Mouse (Mus musculus): Measurements from ENCODE around the gene Plekhb2. TPM values are rescaled to one million over a fixed set of nuclear protein-coding genes. Genes with fewer than 3 reads are reported as not detected.

Gene Plekhb2
- polyA plus RNA-seq, 1 experiment: 33.3 TPM

GRCm38 (mm10) chr1:34850343-34851136 is 764 bp downstream of the Plekhb2 start:
- H3K9me3 ChIP-seq (replicated peaks; ENCODE audit: control insufficient read depth, insufficient read depth, low read length, poor library complexity, severe bottlenecking): no peaks in the 10 kb centered on the region
- H3K4me1 ChIP-seq (ENCODE audit: control insufficient read depth, insufficient read depth, low read length): no peaks in the 10 kb centered on the region
- H3K27ac ChIP-seq (ENCODE audit: insufficient read depth, low read length): no peak overlapping the region
- no peaks in the 10 kb centered on the region for H3K27me3 ChIP-seq (ENCODE audit: control insufficient read depth, insufficient read depth, low read length, poor library complexity, severe bottlenecking)
- no peaks in the 10 kb centered on the region for H3K36me3 ChIP-seq (ENCODE audit: control insufficient read depth, insufficient read depth, low read length, poor library complexity, severe bottlenecking)
- TF ChIP-seq CTCF (IDR thresholded peaks at IDR 0.05; ENCODE audit: low read depth, low read length) (no peak), POLR2A (IDR thresholded peaks at IDR 0.05; ENCODE audit: insufficient read depth, low read length) (no peak), EP300 (IDR thresholded peaks at IDR 0.05; ENCODE audit: insufficient read depth, low read depth, low read length) (no peak)
- peak overlapping the region; percentile 45 for H3K9ac ChIP-seq (ENCODE audit: low read depth, poor library complexity, severe bottlenecking)
- peak overlapping the region; percentile 45 for H3K4me3 ChIP-seq (ENCODE audit: low read depth, low read length)

DNA sequence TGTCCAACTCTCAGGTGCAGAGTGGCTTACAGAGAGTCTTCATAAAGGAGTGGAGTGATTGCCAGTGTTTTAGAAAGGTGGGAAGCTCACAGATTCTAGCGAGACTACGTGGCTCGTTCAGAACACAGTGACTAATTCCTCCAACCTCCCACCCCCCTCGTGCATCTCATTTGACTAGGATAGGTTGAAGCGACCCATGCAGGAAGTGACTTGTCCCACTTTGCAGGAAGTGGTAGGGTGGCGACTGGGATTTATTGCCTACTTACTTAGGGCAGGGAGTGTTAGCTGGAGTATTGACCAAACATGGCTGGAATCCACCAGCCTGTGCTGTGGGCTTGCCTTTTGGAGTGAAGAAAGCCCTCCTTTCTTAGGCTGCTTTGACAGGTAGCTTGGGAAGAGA is 1.8 kb downstream of the Plekhb2 start:
- Histone ChIP-seq H3K9me3 (replicated peaks; ENCODE audit: control insufficient read depth, insufficient read depth, low read length, poor library complexity, severe bottlenecking) (no peaks in the 10 kb centered on the region), H3K27ac (ENCODE audit: insufficient read depth, low read length) (no peak overlapping the region), H3K9ac (ENCODE audit: low read depth, poor library complexity, severe bottlenecking) (no peak overlapping the region), H3K4me3 (ENCODE audit: low read depth, low read length) (no peak overlapping the region), H3K36me3 (ENCODE audit: control insufficient read depth, insufficient read depth, low read length, poor library complexity, severe bottlenecking) (no peaks in the 10 kb centered on the region), H3K4me1 (ENCODE audit: control insufficient read depth, insufficient read depth, low read length) (no peaks in the 10 kb centered on the region), H3K27me3 (ENCODE audit: control insufficient read depth, insufficient read depth, low read length, poor library complexity, severe bottlenecking) (no peaks in the 10 kb centered on the region)
- TF ChIP-seq CTCF (IDR thresholded peaks at IDR 0.05; ENCODE audit: low read depth, low read length) (no peak), EP300 (IDR thresholded peaks at IDR 0.05; ENCODE audit: insufficient read depth, low read depth, low read length) (no peak), POLR2A (IDR thresholded peaks at IDR 0.05; ENCODE audit: insufficient read depth, low read length) (no peak)

- Histone ChIP-seq H3K9me3 (replicated peaks; ENCODE audit: control insufficient read depth, insufficient read depth, low read length, poor library complexity, severe bottlenecking) (no peaks in the 10 kb centered on the region), H3K9ac (ENCODE audit: low read depth, poor library complexity, severe bottlenecking) (no peak overlapping the region), H3K4me1 (ENCODE audit: control insufficient read depth, insufficient read depth, low read length) (no peaks in the 10 kb centered on the region), H3K27ac (ENCODE audit: insufficient read depth, low read length) (no peak overlapping the region), H3K27me3 (ENCODE audit: control insufficient read depth, insufficient read depth, low read length, poor library complexity, severe bottlenecking) (no peaks in the 10 kb centered on the region), H3K4me3 (ENCODE audit: low read depth, low read length) (no peak overlapping the region), H3K36me3 (ENCODE audit: control insufficient read depth, insufficient read depth, low read length, poor library complexity, severe bottlenecking) (no peaks in the 10 kb centered on the region)
- TF ChIP-seq CTCF (IDR thresholded peaks at IDR 0.05; ENCODE audit: low read depth, low read length) (no peak), POLR2A (IDR thresholded peaks at IDR 0.05; ENCODE audit: insufficient read depth, low read length) (no peak), EP300 (IDR thresholded peaks at IDR 0.05; ENCODE audit: insufficient read depth, low read depth, low read length) (no peak)
Measured at GRCm38 (mm10) chr1:34852116-34852878, 2.5 kb downstream of the Plekhb2 start.

DNA sequence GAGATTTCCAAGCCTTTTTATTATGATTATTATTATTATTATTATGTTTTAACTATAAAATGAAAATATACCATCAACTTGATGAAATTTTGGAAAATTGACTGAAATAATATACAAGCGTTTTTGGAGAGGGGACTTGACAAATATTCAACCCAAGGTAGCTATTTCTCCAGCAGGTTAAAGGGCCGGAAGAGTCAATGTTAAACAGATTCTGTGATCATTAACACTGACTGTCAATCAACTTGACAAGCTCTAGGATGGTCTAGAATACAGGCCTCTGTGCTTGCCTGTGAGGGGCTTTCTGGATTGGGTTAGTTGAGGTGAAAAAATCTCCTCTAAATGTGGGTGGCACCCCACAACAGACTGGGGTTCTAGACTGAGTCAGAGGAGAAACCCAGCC is 4.0 kb downstream of the Plekhb2 start:
- H3K27ac ChIP-seq (ENCODE audit: insufficient read depth, low read length): no peak overlapping the region
- H3K4me1 ChIP-seq (ENCODE audit: control insufficient read depth, insufficient read depth, low read length): no peaks in the 10 kb centered on the region
- no peaks in the 10 kb centered on the region for H3K9me3 ChIP-seq (replicated peaks; ENCODE audit: control insufficient read depth, insufficient read depth, low read length, poor library complexity, severe bottlenecking)

GRCm38 (mm10) chr1:34855056-34855739 is 5.4 kb downstream of the Plekhb2 start:
- no peak overlapping the region for H3K27ac ChIP-seq (ENCODE audit: insufficient read depth, low read length)
- H3K4me1 ChIP-seq (ENCODE audit: control insufficient read depth, insufficient read depth, low read length): no peaks in the 10 kb centered on the region
- no peaks in the 10 kb centered on the region for H3K27me3 ChIP-seq (ENCODE audit: control insufficient read depth, insufficient read depth, low read length, poor library complexity, severe bottlenecking)
- no peak overlapping the region for H3K9ac ChIP-seq (ENCODE audit: low read depth, poor library complexity, severe bottlenecking)
- no peak for TF ChIP-seq POLR2A (IDR thresholded peaks at IDR 0.05; ENCODE audit: insufficient read depth, low read length)
- TF ChIP-seq CTCF (IDR thresholded peaks at IDR 0.05; ENCODE audit: low read depth, low read length): no peak
- TF ChIP-seq EP300 (IDR thresholded peaks at IDR 0.05; ENCODE audit: insufficient read depth, low read depth, low read length): no peak
- no peaks in the 10 kb centered on the region for H3K9me3 ChIP-seq (replicated peaks; ENCODE audit: control insufficient read depth, insufficient read depth, low read length, poor library complexity, severe bottlenecking)
- H3K36me3 ChIP-seq (ENCODE audit: control insufficient read depth, insufficient read depth, low read length, poor library complexity, severe bottlenecking): no peaks in the 10 kb centered on the region
- H3K4me3 ChIP-seq (ENCODE audit: low read depth, low read length): no peak overlapping the region

More for the DNA sequence above, 4.0 kb downstream of the Plekhb2 start:
- TF ChIP-seq EP300 (IDR thresholded peaks at IDR 0.05; ENCODE audit: insufficient read depth, low read depth, low read length) (no peak), POLR2A (IDR thresholded peaks at IDR 0.05; ENCODE audit: insufficient read depth, low read length) (no peak), CTCF (IDR thresholded peaks at IDR 0.05; ENCODE audit: low read depth, low read length) (no peak)
- Histone ChIP-seq H3K9ac (ENCODE audit: low read depth, poor library complexity, severe bottlenecking) (no peak overlapping the region), H3K36me3 (ENCODE audit: control insufficient read depth, insufficient read depth, low read length, poor library complexity, severe bottlenecking) (no peaks in the 10 kb centered on the region), H3K27me3 (ENCODE audit: control insufficient read depth, insufficient read depth, low read length, poor library complexity, severe bottlenecking) (no peaks in the 10 kb centered on the region), H3K4me3 (ENCODE audit: low read depth, low read length) (no peak overlapping the region)
